Mouse (Mus musculus): ENCODE measurements around the gene Tnnt3. TPM values are rescaled to one million over a fixed set of nuclear protein-coding genes. Genes with fewer than 3 reads are reported as not detected.

The Tnnt3 gene
- polyA plus RNA-seq, 1 experiment from 2014 or later = 1.7 TPM

DNA sequence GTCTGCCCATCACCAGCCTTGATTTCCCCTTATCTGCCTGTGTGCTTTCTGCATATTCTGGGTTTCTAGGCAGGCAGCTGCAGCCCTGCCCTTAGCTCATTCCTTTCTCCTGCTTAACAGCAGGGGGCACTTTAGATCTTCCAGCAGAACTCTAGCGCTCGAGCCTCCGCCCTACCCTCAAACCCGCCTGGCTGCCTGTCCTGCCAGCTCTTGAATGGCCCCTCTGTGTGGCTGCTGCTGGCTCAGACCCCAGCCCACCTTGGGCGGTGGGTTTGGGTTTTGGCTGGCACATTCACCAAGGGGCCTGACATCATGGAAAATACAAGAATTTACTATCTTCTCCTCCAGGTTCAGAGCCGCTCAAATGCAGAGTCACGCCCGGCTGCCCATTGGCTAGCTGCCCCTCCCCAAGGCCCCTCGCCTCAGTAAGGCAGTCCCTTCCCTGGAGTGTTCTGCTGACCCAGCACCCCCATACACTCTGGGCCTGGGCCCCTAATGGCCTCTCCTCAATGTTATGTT lies 11.2 kb upstream of the Tnnt3 start:
- H3K27ac ChIP-seq (ENCODE audit: low read depth, low read length) = no peak overlapping the region; the same call in 1 of the 2 replicates
- peaks cover 13% of the 10 kb centered on the region; the same call in 1 of the 2 replicates for H3K4me1 ChIP-seq (replicated peaks; ENCODE audit: control insufficient read depth, insufficient read depth, low read length)
- no peak overlapping the region for H3K4me2 ChIP-seq (replicated peaks; ENCODE audit: low read depth, low read length)
- peak overlapping the region; percentile 35; the same call in 1 of the 2 replicates for H3K9ac ChIP-seq (ENCODE audit: low read depth, low read length)
- DNase-seq (ENCODE audit: low spot score) (peak; percentile 77), ATAC-seq (ENCODE audit: low FRiP score) (peak; percentile 55)
- H3K27me3 ChIP-seq (ENCODE audit: control insufficient read depth, insufficient read depth, low read length) = no peaks in the 10 kb centered on the region
- no peaks in the 10 kb centered on the region for H3K36me3 ChIP-seq (ENCODE audit: control insufficient read depth, insufficient read depth, low read length)
- H3K9me3 ChIP-seq (ENCODE audit: control insufficient read depth, low read length) = no peaks in the 10 kb centered on the region
- H3K4me3 ChIP-seq (ENCODE audit: low read depth, low read length) = no peak overlapping the region
- WGBS = 22% methylated on average over 9 of the region's 9 CpGs

DNA sequence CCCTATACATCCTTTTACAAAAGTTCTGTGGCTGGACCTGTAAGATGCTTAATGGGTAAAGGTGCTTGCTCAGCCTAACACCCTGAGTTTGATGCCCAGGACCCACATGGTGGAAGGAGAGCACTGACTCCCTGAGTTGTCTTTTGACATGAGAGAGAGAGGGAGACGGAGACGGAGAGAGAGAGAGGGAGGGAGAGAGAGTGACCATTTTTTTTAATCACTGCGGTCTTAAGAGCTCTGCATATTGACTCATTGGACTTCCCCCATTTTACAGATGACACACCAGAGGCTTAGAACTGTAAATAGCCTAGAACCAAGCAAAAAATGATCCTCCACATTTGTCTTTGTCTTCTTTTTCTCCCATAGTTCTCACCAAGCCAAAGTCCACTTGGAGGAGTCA lies 10.6 kb upstream of the Tnnt3 start:
- 82% methylated on average over 3 of the region's 3 CpGs for WGBS
- Histone ChIP-seq H3K4me2 (replicated peaks; ENCODE audit: low read depth, low read length) (no peak overlapping the region), H3K27me3 (ENCODE audit: control insufficient read depth, insufficient read depth, low read length) (no peaks in the 10 kb centered on the region), H3K9me3 (ENCODE audit: control insufficient read depth, low read length) (no peaks in the 10 kb centered on the region), H3K4me1 (replicated peaks; ENCODE audit: control insufficient read depth, insufficient read depth, low read length) (peaks cover 11% of the 10 kb centered on the region; the same call in 1 of the 2 replicates), H3K36me3 (ENCODE audit: control insufficient read depth, insufficient read depth, low read length) (no peaks in the 10 kb centered on the region), H3K27ac (ENCODE audit: low read depth, low read length) (no peak overlapping the region), H3K4me3 (ENCODE audit: low read depth, low read length) (no peak overlapping the region), H3K9ac (ENCODE audit: low read depth, low read length) (no peak overlapping the region)
- DNase-seq (ENCODE audit: low spot score) (no peak), ATAC-seq (ENCODE audit: low FRiP score) (no peak)

DNA sequence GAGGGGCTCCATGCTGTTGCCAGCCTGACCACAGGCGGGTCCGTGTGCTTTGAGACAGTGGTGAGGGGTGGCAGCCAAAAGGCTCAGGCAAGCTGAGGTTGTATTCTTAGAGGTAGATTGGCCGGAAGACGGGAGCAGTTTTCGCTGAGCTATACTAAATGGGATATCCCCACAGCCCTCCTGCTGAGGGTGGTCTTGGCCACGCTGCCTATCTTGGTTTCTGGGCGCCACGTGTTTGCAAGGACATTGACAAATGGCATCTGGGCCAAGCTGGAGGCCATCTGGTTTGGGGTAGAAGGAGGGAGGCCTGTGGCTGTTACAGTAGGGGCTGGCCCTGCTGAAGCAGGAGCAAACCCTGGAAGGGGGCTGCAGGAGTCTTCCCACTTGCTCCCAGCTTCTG lies 5.1 kb upstream of the Tnnt3 start:
- no peaks in the 10 kb centered on the region for H3K9me3 ChIP-seq (ENCODE audit: control insufficient read depth, low read length)
- no peak overlapping the region for H3K27ac ChIP-seq (ENCODE audit: low read depth, low read length)
- no peak overlapping the region for H3K9ac ChIP-seq (ENCODE audit: low read depth, low read length)
- no peaks in the 10 kb centered on the region for H3K27me3 ChIP-seq (ENCODE audit: control insufficient read depth, insufficient read depth, low read length)
- H3K4me3 ChIP-seq (ENCODE audit: low read depth, low read length) = no peak overlapping the region
- 72% methylated on average over 8 of the region's 8 CpGs for WGBS
- no peaks in the 10 kb centered on the region for H3K36me3 ChIP-seq (ENCODE audit: control insufficient read depth, insufficient read depth, low read length)
- no peak overlapping the region for H3K4me2 ChIP-seq (replicated peaks; ENCODE audit: low read depth, low read length)
- ATAC-seq (ENCODE audit: low FRiP score) (no peak), DNase-seq (ENCODE audit: low spot score) (no peak)
- no peaks in the 10 kb centered on the region for H3K4me1 ChIP-seq (replicated peaks; ENCODE audit: control insufficient read depth, insufficient read depth, low read length)

DNA sequence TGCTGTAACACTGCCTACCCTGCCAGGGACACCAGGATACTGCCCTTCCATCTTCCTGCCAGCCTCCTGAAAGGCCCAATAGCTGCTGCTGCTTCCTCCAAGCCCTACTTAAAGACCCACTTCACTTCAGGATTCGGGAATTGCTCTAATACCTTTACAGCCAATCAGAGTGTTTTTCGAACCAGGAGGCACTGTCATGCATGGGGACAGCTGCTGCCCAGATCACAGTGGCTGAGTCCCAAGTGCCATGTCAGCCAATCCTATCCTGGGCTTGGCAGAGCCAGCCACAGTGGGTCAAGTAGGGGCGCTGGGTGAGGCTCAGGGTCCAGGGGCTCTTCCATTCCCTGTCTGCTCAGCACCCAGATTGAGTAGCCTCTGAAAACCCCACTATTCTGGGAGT lies 2.5 kb upstream of the Tnnt3 start:
- H3K27me3 ChIP-seq (ENCODE audit: control insufficient read depth, insufficient read depth, low read length) = no peaks in the 10 kb centered on the region
- DNase-seq (ENCODE audit: low spot score) = no peak
- no peak for ATAC-seq (ENCODE audit: low FRiP score)
- H3K27ac ChIP-seq (ENCODE audit: low read depth, low read length) = no peak overlapping the region
- H3K9me3 ChIP-seq (ENCODE audit: control insufficient read depth, low read length) = no peaks in the 10 kb centered on the region
- no peaks in the 10 kb centered on the region for H3K4me1 ChIP-seq (replicated peaks; ENCODE audit: control insufficient read depth, insufficient read depth, low read length)
- H3K36me3 ChIP-seq (ENCODE audit: control insufficient read depth, insufficient read depth, low read length) = no peaks in the 10 kb centered on the region
- H3K4me2 ChIP-seq (replicated peaks; ENCODE audit: low read depth, low read length) = no peak overlapping the region
- WGBS = 81% methylated on average over 3 of the region's 3 CpGs
- H3K4me3 ChIP-seq (ENCODE audit: low read depth, low read length) = no peak overlapping the region
- no peak overlapping the region for H3K9ac ChIP-seq (ENCODE audit: low read depth, low read length)

DNA sequence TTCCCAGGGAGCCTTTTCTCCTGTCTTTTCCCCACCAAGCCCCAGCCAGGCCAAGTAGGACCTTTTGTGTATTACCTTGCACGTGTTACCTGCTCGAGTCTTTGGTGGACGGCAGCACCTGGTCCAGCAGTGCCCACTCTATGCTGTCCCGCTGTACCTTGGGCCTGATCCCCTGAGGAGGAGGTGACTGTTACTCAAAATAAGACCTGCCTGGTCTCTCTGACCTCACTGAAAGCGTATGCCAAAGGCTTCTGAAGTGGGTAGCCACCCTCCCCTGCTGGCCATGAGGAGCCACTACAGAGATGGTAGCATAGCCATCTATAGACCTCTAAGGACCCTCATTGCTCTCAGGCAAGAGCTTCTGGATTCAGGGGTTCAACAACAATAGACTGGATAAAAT lies 1.8 kb upstream of the Tnnt3 start:
- DNase-seq (ENCODE audit: low spot score) = no peak
- Histone ChIP-seq H3K27me3 (ENCODE audit: control insufficient read depth, insufficient read depth, low read length) (no peaks in the 10 kb centered on the region), H3K4me2 (replicated peaks; ENCODE audit: low read depth, low read length) (no peak overlapping the region), H3K4me3 (ENCODE audit: low read depth, low read length) (no peak overlapping the region), H3K4me1 (replicated peaks; ENCODE audit: control insufficient read depth, insufficient read depth, low read length) (no peaks in the 10 kb centered on the region), H3K9ac (ENCODE audit: low read depth, low read length) (no peak overlapping the region), H3K27ac (ENCODE audit: low read depth, low read length) (no peak overlapping the region), H3K9me3 (ENCODE audit: control insufficient read depth, low read length) (no peaks in the 10 kb centered on the region), H3K36me3 (ENCODE audit: control insufficient read depth, insufficient read depth, low read length) (no peaks in the 10 kb centered on the region)
- no peak for ATAC-seq (ENCODE audit: low FRiP score)
- WGBS = 78% methylated on average over 5 of the region's 5 CpGs

DNA sequence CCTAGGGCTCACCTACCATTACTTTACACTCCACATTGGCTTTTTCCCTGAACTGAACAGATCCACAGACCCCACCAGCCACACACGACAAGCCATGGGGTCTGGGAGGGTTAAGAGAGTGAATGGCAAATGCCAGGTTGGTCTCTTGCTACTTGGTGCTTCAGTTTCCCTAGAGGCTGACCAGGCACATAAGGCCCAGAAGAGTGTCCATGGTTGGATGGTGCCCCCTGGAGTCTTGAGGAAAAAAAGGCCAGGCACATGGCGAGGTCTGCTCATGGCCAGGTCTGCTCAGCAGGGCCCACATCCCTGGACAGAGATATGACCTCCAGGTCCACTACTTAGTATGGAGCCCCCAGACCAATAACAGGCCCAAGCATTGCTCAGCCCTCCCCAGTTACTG lies 861 bp upstream of the Tnnt3 start:
- WGBS = 86% methylated on average over 2 of the region's 2 CpGs

DNA sequence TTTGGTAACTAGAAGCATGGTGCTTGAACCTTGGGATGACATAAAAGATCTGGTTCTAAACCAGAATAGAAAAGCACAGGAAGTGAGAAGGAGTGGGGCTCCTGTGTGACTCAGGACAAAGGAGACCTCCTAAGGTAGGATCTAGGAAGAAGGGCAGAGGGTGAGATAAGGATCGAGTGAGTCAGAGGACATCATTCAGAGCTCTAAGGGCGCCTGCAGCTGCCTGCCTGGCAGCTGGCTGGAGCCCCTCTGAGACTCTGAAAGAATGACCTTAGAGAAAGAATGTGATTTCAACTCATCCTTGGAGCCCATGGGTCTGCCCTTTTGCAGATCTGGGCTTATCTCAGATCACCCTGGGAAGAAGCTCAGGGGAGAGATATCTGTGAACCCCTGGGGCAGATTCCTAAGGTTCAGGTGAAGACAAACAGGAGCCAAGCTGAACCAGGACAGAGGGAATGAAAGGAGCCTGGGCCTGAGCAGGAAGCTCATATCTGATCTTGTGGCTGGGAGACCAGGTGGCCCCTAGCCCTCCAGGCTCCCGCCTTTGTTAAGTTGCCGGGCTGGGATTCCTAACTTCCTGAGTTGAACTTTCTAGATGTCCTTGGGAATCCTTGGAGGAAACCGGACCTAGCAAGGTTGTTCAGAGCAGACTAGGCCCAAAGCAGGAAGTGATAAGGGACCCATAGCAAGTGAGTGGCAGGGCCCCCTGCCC lies 530 bp downstream of the Tnnt3 start:
- H3K27me3 ChIP-seq (ENCODE audit: control insufficient read depth, insufficient read depth, low read length) = no peaks in the 10 kb centered on the region
- no peaks in the 10 kb centered on the region for H3K36me3 ChIP-seq (ENCODE audit: control insufficient read depth, insufficient read depth, low read length)
- WGBS = 71% methylated on average over 5 of the region's 5 CpGs
- DNase-seq (ENCODE audit: low spot score) (no peak), ATAC-seq (ENCODE audit: low FRiP score) (no peak)
- H3K27ac ChIP-seq (ENCODE audit: low read depth, low read length) = no peak overlapping the region
- no peaks in the 10 kb centered on the region for H3K9me3 ChIP-seq (ENCODE audit: control insufficient read depth, low read length)
- H3K4me3 ChIP-seq (ENCODE audit: low read depth, low read length) = no peak overlapping the region
- H3K4me2 ChIP-seq (replicated peaks; ENCODE audit: low read depth, low read length) = no peak overlapping the region
- no peak overlapping the region for H3K9ac ChIP-seq (ENCODE audit: low read depth, low read length)
- no peaks in the 10 kb centered on the region for H3K4me1 ChIP-seq (replicated peaks; ENCODE audit: control insufficient read depth, insufficient read depth, low read length)

More for the DNA sequence above, 861 bp upstream of the Tnnt3 start:
- Histone ChIP-seq H3K4me3 (ENCODE audit: low read depth, low read length) (no peak overlapping the region), H3K4me2 (replicated peaks; ENCODE audit: low read depth, low read length) (no peak overlapping the region), H3K4me1 (replicated peaks; ENCODE audit: control insufficient read depth, insufficient read depth, low read length) (no peaks in the 10 kb centered on the region), H3K9me3 (ENCODE audit: control insufficient read depth, low read length) (no peaks in the 10 kb centered on the region), H3K9ac (ENCODE audit: low read depth, low read length) (no peak overlapping the region), H3K27ac (ENCODE audit: low read depth, low read length) (no peak overlapping the region), H3K36me3 (ENCODE audit: control insufficient read depth, insufficient read depth, low read length) (no peaks in the 10 kb centered on the region), H3K27me3 (ENCODE audit: control insufficient read depth, insufficient read depth, low read length) (no peaks in the 10 kb centered on the region)
- ATAC-seq (ENCODE audit: low FRiP score) = no peak
- no peak for DNase-seq (ENCODE audit: low spot score)

DNA sequence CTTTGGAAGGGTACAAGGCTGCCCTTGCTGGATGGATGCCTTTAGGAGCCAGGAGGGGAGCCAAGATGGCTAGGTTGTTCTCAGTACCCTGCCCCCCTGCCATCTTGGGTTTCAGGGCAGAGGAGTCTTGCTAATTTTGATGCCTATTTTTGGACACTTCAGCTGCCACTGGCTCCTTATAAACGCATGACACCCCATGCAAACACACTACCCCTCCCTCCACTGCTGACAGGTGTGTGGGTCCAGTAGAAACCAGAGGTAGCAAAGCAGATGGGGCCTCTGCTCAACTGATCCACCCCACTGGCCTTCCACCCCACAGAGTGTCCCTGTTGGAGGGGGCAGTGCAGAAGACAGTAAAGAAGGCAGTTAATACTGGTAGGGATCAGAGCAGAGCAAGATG lies 1.4 kb downstream of the Tnnt3 start:
- Histone ChIP-seq H3K4me3 (ENCODE audit: low read depth, low read length) (no peak overlapping the region), H3K27me3 (ENCODE audit: control insufficient read depth, insufficient read depth, low read length) (no peaks in the 10 kb centered on the region), H3K4me2 (replicated peaks; ENCODE audit: low read depth, low read length) (no peak overlapping the region), H3K27ac (ENCODE audit: low read depth, low read length) (no peak overlapping the region), H3K36me3 (ENCODE audit: control insufficient read depth, insufficient read depth, low read length) (no peaks in the 10 kb centered on the region), H3K9me3 (ENCODE audit: control insufficient read depth, low read length) (no peaks in the 10 kb centered on the region), H3K9ac (ENCODE audit: low read depth, low read length) (no peak overlapping the region), H3K4me1 (replicated peaks; ENCODE audit: control insufficient read depth, insufficient read depth, low read length) (no peaks in the 10 kb centered on the region)
- no peak for ATAC-seq (ENCODE audit: low FRiP score)
- whole genome bisulfite sequencing = 91% methylated on average over 1 of the region's 1 CpGs
- DNase-seq (ENCODE audit: low spot score) = no peak

DNA sequence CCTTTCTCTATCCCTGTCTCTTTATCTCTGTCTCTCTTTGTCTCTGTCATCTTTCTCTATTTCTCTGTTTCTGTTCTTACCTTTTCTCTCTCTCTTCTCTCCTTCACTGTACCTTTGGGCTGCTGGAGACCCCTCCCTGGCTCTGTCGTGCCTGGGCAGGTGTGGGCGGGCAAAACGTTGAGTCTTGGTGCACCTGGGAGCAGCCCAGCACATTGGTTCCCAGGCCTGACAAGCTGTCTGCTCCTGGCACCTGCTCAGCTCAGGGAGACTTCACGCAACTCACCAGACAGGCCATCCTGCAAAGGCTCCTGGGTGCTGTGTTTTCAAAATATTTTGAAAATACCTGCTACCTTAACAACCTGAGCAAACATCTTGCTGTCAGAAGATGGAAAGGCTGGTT lies 4.6 kb downstream of the Tnnt3 start:
- no peak overlapping the region for H3K4me2 ChIP-seq (replicated peaks; ENCODE audit: low read depth, low read length)
- H3K9ac ChIP-seq (ENCODE audit: low read depth, low read length) = no peak overlapping the region
- 83% methylated on average over 4 of the region's 4 CpGs for WGBS
- H3K27ac ChIP-seq (ENCODE audit: low read depth, low read length) = no peak overlapping the region
- peaks cover 9% of the 10 kb centered on the region for H3K4me1 ChIP-seq (replicated peaks; ENCODE audit: control insufficient read depth, insufficient read depth, low read length)
- no peak for ATAC-seq (ENCODE audit: low FRiP score)
- no peak overlapping the region for H3K4me3 ChIP-seq (ENCODE audit: low read depth, low read length)
- no peaks in the 10 kb centered on the region for H3K9me3 ChIP-seq (ENCODE audit: control insufficient read depth, low read length)
- H3K36me3 ChIP-seq (ENCODE audit: control insufficient read depth, insufficient read depth, low read length) = no peaks in the 10 kb centered on the region
- no peak for DNase-seq (ENCODE audit: low spot score)
- H3K27me3 ChIP-seq (ENCODE audit: control insufficient read depth, insufficient read depth, low read length) = no peaks in the 10 kb centered on the region
